Mouse (Mus musculus) spleen, embryonic (tissue): ENCODE measurements around the gene Rnf225.
"Not testable (repeated sequence)": the region's sequence is repeated elsewhere in the genome, so short reads cannot be mapped to it uniquely, and the experiment has no call there.

Experiments
- CTCF ChIA-PET: fragments of 350-600 bp; sonication (Branson Sonifier 250); formaldehyde crosslinking; loops from one replicate; lab custom pipeline; 2022; lab: Charles Lee

Rnf225 gene

GRCm38 (mm10) chr7:12927191-12927680, at the start of gene Rnf225:
TSS of gene Rnf225 (plus strand) at chr7:12927416.
- CTCF ChIA-PET: no interaction called here

GRCm38 (mm10) chr7:12880036-12880435, 47.2 kb upstream of the Rnf225 start:
- CTCF ChIA-PET: no interaction called here

GRCm38 (mm10) chr7:12880497-12880896, 46.7 kb upstream of the Rnf225 start:
- CTCF ChIA-PET: not testable (repeated sequence)

GRCm38 (mm10) chr7:12880911-12881660, 46.1 kb upstream of the Rnf225 start, which contains the start of gene Zfp128:
TSS of gene Zfp128 (plus strand) at chr7:12881177.
- CTCF ChIA-PET: no interaction called here

- CTCF ChIA-PET: no interaction called here
Observed at GRCm38 (mm10) chr7:12886563-12887266, 40.5 kb upstream of the Rnf225 start.

- CTCF ChIA-PET: no interaction called here
Observed at GRCm38 (mm10) chr7:12887585-12887984, 39.6 kb upstream of the Rnf225 start.

- CTCF ChIA-PET: no interaction called here
Observed at GRCm38 (mm10) chr7:12890928-12891327, 36.3 kb upstream of the Rnf225 start.

GRCm38 (mm10) chr7:12891334-12891733, 35.9 kb upstream of the Rnf225 start:
- CTCF ChIA-PET: no interaction called here

- CTCF ChIA-PET: interaction anchor here (0.6 kb wide), 1 partner anchor 112 kb away, joined by 3 read pairs; the partner anchor contains the start of gene Zbtb45
Observed at GRCm38 (mm10) chr7:12897655-12898410, 29.4 kb upstream of the Rnf225 start, which contains the start of gene Zscan22. TSS of gene Zscan22 (plus strand) at chr7:12897815.

- CTCF ChIA-PET: no interaction called here
Observed at GRCm38 (mm10) chr7:12901517-12901916, 25.7 kb upstream of the Rnf225 start.

- CTCF ChIA-PET: no interaction called here
Observed at GRCm38 (mm10) chr7:12903623-12904022, 23.6 kb upstream of the Rnf225 start.

- CTCF ChIA-PET: no interaction called here
Observed at GRCm38 (mm10) chr7:12905146-12905545, 22.1 kb upstream of the Rnf225 start.

- CTCF ChIA-PET: interaction anchor here (1.0 kb wide), 1 partner anchor 13 kb away, joined by 3 read pairs; no protein-coding TSS in a partner anchor
Observed at GRCm38 (mm10) chr7:12909498-12909962, 17.7 kb upstream of the Rnf225 start.

- CTCF ChIA-PET: interaction anchor here (1.0 kb wide), 1 partner anchor 13 kb away, joined by 3 read pairs; no protein-coding TSS in a partner anchor
Observed at GRCm38 (mm10) chr7:12910181-12910668, 17.0 kb upstream of the Rnf225 start.

- CTCF ChIA-PET: no interaction called here
Observed at GRCm38 (mm10) chr7:12913556-12913955, 13.7 kb upstream of the Rnf225 start.

- CTCF ChIA-PET: not testable (repeated sequence)
Observed at GRCm38 (mm10) chr7:12920495-12920894, 6.7 kb upstream of the Rnf225 start.

- CTCF ChIA-PET: no interaction called here
Observed at GRCm38 (mm10) chr7:12921318-12921704, 5.9 kb upstream of the Rnf225 start.

- CTCF ChIA-PET: interaction anchor here (0.6 kb wide), 1 partner anchor 43 kb away, joined by 3 read pairs; no protein-coding TSS in a partner anchor
Observed at GRCm38 (mm10) chr7:12921705-12922465, 5.3 kb upstream of the Rnf225 start, which contains the start of gene Rps5. TSS of gene Rps5 (plus strand) at chr7:12922290.

- CTCF ChIA-PET: interaction anchor here (0.6 to 0.9 kb wide), 2 partner anchors 13 to 44 kb away, joined by 3 read pairs; no protein-coding TSS in a partner anchor
Observed at GRCm38 (mm10) chr7:12922729-12923128, 4.5 kb upstream of the Rnf225 start.

GRCm38 (mm10) chr7:12926316-12926715, 900 bp upstream of the Rnf225 start:
- CTCF ChIA-PET: no interaction called here
